Mouse (Mus musculus): ENCODE results near the gene Nppb. TPM values are rescaled to one million over a fixed set of nuclear protein-coding genes. Genes with fewer than 3 reads are reported as not detected.

The Nppb gene
- total and polyA plus RNA-seq, 3 experiments: not detected

- Histone ChIP-seq H3K9ac (ENCODE audit: insufficient read depth, low read depth) (peak overlapping the region; percentile 87), H3K79me2 (replicated peaks; ENCODE audit: control insufficient read depth, extremely low read depth, insufficient read depth, poor library complexity, severe bottlenecking) (peaks cover 10% of the 10 kb centered on the region), H3K27me3 (replicated peaks) (peaks cover 57% of the 10 kb centered on the region), H3K4me1 (ENCODE audit: control insufficient read depth in 1 of 2, insufficient read depth in 2 of 2) (peaks cover 12 to 28% of the 10 kb centered on the region in 2 experiments), H3K36me3 (replicated peaks in 1 of 2; ENCODE audit: control insufficient read depth in 1 of 2, insufficient read depth in 1 of 2, low read length in 1 of 2) (peaks cover 0 to 2% of the 10 kb centered on the region in 2 experiments), H3K4me2 (ENCODE audit: insufficient read depth, low read depth, poor library complexity, severe bottlenecking) (peak overlapping the region; percentile 52), H3K27ac (ENCODE audit: insufficient read depth, low read depth) (no peak overlapping the region), H3K9me3 (replicated peaks; ENCODE audit: low read length) (no peaks in the 10 kb centered on the region), H3K4me3 (replicated peaks in 1 of 3; ENCODE audit: low read depth in 2 of 3, low read length in 2 of 3, poor library complexity in 1 of 3) (peak overlapping the region; percentile 48 to 96 (median 57))
- DNase-seq (ENCODE audit: extremely low read depth): no peak
- dilution Hi-C loops (cut with MboI; ENCODE audit: extremely low pct_ligation_motif_present, extremely low pct_unique_long_range_greater_than_20kb, low sequenced_read_pairs): no loop called here
- in situ Hi-C loops (cut with MboI; ENCODE audit: low pct_ligation_motif_present, low pct_unique_long_range_greater_than_20kb, low sequenced_read_pairs): no loop called here
- TF ChIP-seq CHD2 (IDR thresholded peaks at IDR 0.05; ENCODE audit: low read length) (no peak), MAX (IDR thresholded peaks at IDR 0.05; ENCODE audit: low read length) (no peak), TBP (conservative IDR thresholded peaks at IDR 0.05; ENCODE audit: low read depth, low read length) (no peak), GABPA (IDR thresholded peaks at IDR 0.05; ENCODE audit: insufficient replicate concordance, low read depth, low read length) (no peak), POLR2A (IDR thresholded peaks at IDR 0.05; ENCODE audit: low read depth, low read length) (no peak), ETS1 (conservative IDR thresholded peaks at IDR 0.05; ENCODE audit: low read depth, low read length) (no peak), HCFC1 (IDR thresholded peaks at IDR 0.05; ENCODE audit: low read depth, low read length) (no peak), UBTF (IDR thresholded peaks at IDR 0.05; ENCODE audit: low read depth, low read length) (no peak), ELF1 (IDR thresholded peaks at IDR 0.05; ENCODE audit: low read depth, low read length) (no peak), SMC3 (IDR thresholded peaks at IDR 0.05; ENCODE audit: low read depth, low read length) (no peak), NRF1 (IDR thresholded peaks at IDR 0.05; ENCODE audit: low read depth, low read length) (no peak), ZC3H11A (IDR thresholded peaks at IDR 0.05; ENCODE audit: low read depth, low read length) (no peak), ZKSCAN1 (IDR thresholded peaks at IDR 0.05; ENCODE audit: borderline replicate concordance, low read depth, low read length) (no peak), E2F4 (IDR thresholded peaks at IDR 0.05; ENCODE audit: insufficient replicate concordance, low read depth, low read length) (no peak), RCOR1 (conservative IDR thresholded peaks at IDR 0.05; ENCODE audit: low read depth, low read length) (no peak)
Observed at GRCm38 (mm10) chr4:147937021-147937420, 48.6 kb upstream of the Nppb start.

GRCm38 (mm10) chr4:147937486-147937885 lies 48.1 kb upstream of the Nppb start:
- Histone ChIP-seq H3K27ac (ENCODE audit: insufficient read depth, low read depth) (no peak overlapping the region), H3K27me3 (replicated peaks) (peaks cover 54% of the 10 kb centered on the region), H3K36me3 (replicated peaks in 1 of 2; ENCODE audit: control insufficient read depth in 1 of 2, insufficient read depth in 1 of 2, low read length in 1 of 2) (peaks cover 0 to 2% of the 10 kb centered on the region in 2 experiments), H3K4me3 (replicated peaks in 1 of 3; ENCODE audit: low read depth in 2 of 3, low read length in 2 of 3, poor library complexity in 1 of 3) (no peak overlapping the region), H3K79me2 (replicated peaks; ENCODE audit: control insufficient read depth, extremely low read depth, insufficient read depth, poor library complexity, severe bottlenecking) (peaks cover 14% of the 10 kb centered on the region), H3K9me3 (replicated peaks; ENCODE audit: low read length) (no peaks in the 10 kb centered on the region), H3K4me2 (ENCODE audit: insufficient read depth, low read depth, poor library complexity, severe bottlenecking) (peak overlapping the region; percentile 52; the same call in 1 of the 2 replicates), H3K4me1 (ENCODE audit: control insufficient read depth in 1 of 2, insufficient read depth in 2 of 2) (peaks cover 12 to 33% of the 10 kb centered on the region in 2 experiments), H3K9ac (ENCODE audit: insufficient read depth, low read depth) (peak overlapping the region; percentile 87; the same call in 1 of the 2 replicates)
- in situ Hi-C loops (cut with MboI; ENCODE audit: low pct_ligation_motif_present, low pct_unique_long_range_greater_than_20kb, low sequenced_read_pairs) (no loop called here), dilution Hi-C loops (cut with MboI; ENCODE audit: extremely low pct_ligation_motif_present, extremely low pct_unique_long_range_greater_than_20kb, low sequenced_read_pairs) (no loop called here)
- no peak for DNase-seq (ENCODE audit: extremely low read depth)
- TF ChIP-seq ZMIZ1 (IDR thresholded peaks at IDR 0.05; ENCODE audit: low read depth, low read length) (no peak), USF1 (IDR thresholded peaks at IDR 0.05; ENCODE audit: low read depth, low read length) (no peak), JUN (IDR thresholded peaks at IDR 0.05; ENCODE audit: insufficient read depth, low read depth, low read length) (no peak), RCOR1 (conservative IDR thresholded peaks at IDR 0.05; ENCODE audit: low read depth, low read length) (no peak), E2F4 (IDR thresholded peaks at IDR 0.05; ENCODE audit: insufficient replicate concordance, low read depth, low read length) (no peak), IRF4 (IDR thresholded peaks at IDR 0.05; ENCODE audit: low read depth, low read length) (no peak), CTCF (conservative IDR thresholded peaks at IDR 0.05 in 1 of 2, IDR thresholded peaks at IDR 0.05 in 1 of 2; ENCODE audit: low read depth in 2 of 2, low read length in 2 of 2) (no peak), CHD1 (IDR thresholded peaks at IDR 0.05; ENCODE audit: low read depth, low read length) (no peak), KAT2A (IDR thresholded peaks at IDR 0.05; ENCODE audit: insufficient replicate concordance, low read length) (no peak), USF2 (conservative IDR thresholded peaks at IDR 0.05; ENCODE audit: low read depth, low read length) (no peak), ZKSCAN1 (IDR thresholded peaks at IDR 0.05; ENCODE audit: borderline replicate concordance, low read depth, low read length) (no peak), ETS1 (conservative IDR thresholded peaks at IDR 0.05; ENCODE audit: low read depth, low read length) (no peak), MAX (IDR thresholded peaks at IDR 0.05; ENCODE audit: low read length) (no peak), PAX5 (IDR thresholded peaks at IDR 0.05; ENCODE audit: low read length) (no peak), ZC3H11A (IDR thresholded peaks at IDR 0.05; ENCODE audit: low read depth, low read length) (no peak), GABPA (IDR thresholded peaks at IDR 0.05; ENCODE audit: insufficient replicate concordance, low read depth, low read length) (no peak), CHD2 (IDR thresholded peaks at IDR 0.05; ENCODE audit: low read length) (no peak), RAD21 (IDR thresholded peaks at IDR 0.05; ENCODE audit: low read depth, low read length) (no peak), SIN3A (IDR thresholded peaks at IDR 0.05; ENCODE audit: low read length) (no peak), HCFC1 (IDR thresholded peaks at IDR 0.05; ENCODE audit: low read depth, low read length) (no peak)
